Mouse (Mus musculus) kidney, embryonic 16.5 days (tissue): Measurements from ENCODE around the gene Mtus2. TPM values are rescaled to one million over a fixed set of nuclear protein-coding genes. Genes with fewer than 3 reads are reported as not detected.
A peak's percentile ranks its signal among the peaks of the same experiment; 100 is the strongest.

ENCODE experiments used
- ATAC-seq: fragments of 200-750 bp; cut with Nextera tagmentation; 2 replicates; pipeline ENCODE4 v1.8.0; 2017; ENCODE audit warnings: moderate TSS enrichment; ENCODE audit not compliant: low FRiP score, low TSS enrichment
- H3K27ac ChIP-seq: fragments of 300-500 bp; sonication (generic); 2 replicates; pipeline ENCODE4 v1.5.1; 2014; ENCODE audit warnings: low read length
- H3K27me3 ChIP-seq: fragments of 300-500 bp; sonication (generic); 2 replicates; pipeline ENCODE4 v1.6.1; 2014; ENCODE audit warnings: low read length, control low read depth, mixed read lengths; ENCODE audit not compliant: insufficient read depth
- H3K36me3 ChIP-seq: fragments of 300-500 bp; sonication (generic); 2 replicates; pipeline ENCODE4 v1.6.1; 2014; ENCODE audit warnings: low read length, control low read depth, mixed read lengths; ENCODE audit not compliant: insufficient read depth
- H3K4me1 ChIP-seq: fragments of 300-500 bp; sonication (generic); 2 replicates; pipeline ENCODE4 v1.6.1; 2014; ENCODE audit warnings: low read length, control low read depth, mixed read lengths; ENCODE audit not compliant: insufficient read depth
- H3K4me2 ChIP-seq: fragments of 300-500 bp; sonication (generic); replicated peaks from 2 replicates; pipeline ENCODE4 v1.6.1; 2014; ENCODE audit warnings: low read depth, low read length
- H3K4me3 ChIP-seq: fragments of 300-500 bp; sonication (generic); 2 replicates; pipeline ENCODE4 v1.5.1; 2014; ENCODE audit warnings: mild to moderate bottlenecking, low read length
- H3K9ac ChIP-seq: fragments of 300-500 bp; sonication (generic); replicated peaks from 2 replicates; pipeline ENCODE4 v1.6.1; 2014; ENCODE audit warnings: low read length
- H3K9me3 ChIP-seq: fragments of 300-500 bp; sonication (generic); 2 replicates; pipeline ENCODE4 v1.6.1; 2016; ENCODE audit warnings: low read length, control low read depth
- WGBS: fragments of 180-500 bp; shearing (Covaris S2); extraction: QIAGEN DNeasy Blood & Tissue Kit; methylation state at CpG from one replicate; pipeline ENCODE4 v1.1.7; 2014; 5-methylcytosine and 5-hydroxymethylcytosine counted together
- polyA plus RNA-seq: library from polyadenylated mRNA; unstranded; fragments of >200 nt; fragmentation: Nextera tagmentation; extraction: Ambion mirVana; gene quantifications from 2 replicates; pipeline ENCODE4 v1.2.1, GENCODE M21; 2015

Gene Mtus2
- polyA plus RNA-seq, 1 experiment from 2014 or later: 2.7 TPM

GRCm38 (mm10) chr5:148131458-148132131 is 174.5 kb downstream of the Mtus2 start:
- 71% methylated on average over 10 of the region's 10 CpGs for WGBS
- no peak overlapping the region for H3K27ac ChIP-seq
- no peaks in the 10 kb centered on the region for H3K27me3 ChIP-seq
- ATAC-seq: no peak
- no peaks in the 10 kb centered on the region for H3K9me3 ChIP-seq
- no peaks in the 10 kb centered on the region for H3K4me1 ChIP-seq
- no peak overlapping the region for H3K4me3 ChIP-seq
- H3K36me3 ChIP-seq: no peaks in the 10 kb centered on the region
- H3K4me2 ChIP-seq: no peak overlapping the region
- no peak overlapping the region for H3K9ac ChIP-seq

GRCm38 (mm10) chr5:148133448-148134060 is 176.4 kb downstream of the Mtus2 start:
- no peak overlapping the region for H3K4me2 ChIP-seq
- no peak overlapping the region for H3K9ac ChIP-seq
- H3K27ac ChIP-seq: no peak overlapping the region
- ATAC-seq: no peak
- no peak overlapping the region for H3K4me3 ChIP-seq
- no peaks in the 10 kb centered on the region for H3K4me1 ChIP-seq
- no peaks in the 10 kb centered on the region for H3K9me3 ChIP-seq
- WGBS: 55% methylated on average over 9 of the region's 9 CpGs
- no peaks in the 10 kb centered on the region for H3K36me3 ChIP-seq
- no peaks in the 10 kb centered on the region for H3K27me3 ChIP-seq

DNA sequence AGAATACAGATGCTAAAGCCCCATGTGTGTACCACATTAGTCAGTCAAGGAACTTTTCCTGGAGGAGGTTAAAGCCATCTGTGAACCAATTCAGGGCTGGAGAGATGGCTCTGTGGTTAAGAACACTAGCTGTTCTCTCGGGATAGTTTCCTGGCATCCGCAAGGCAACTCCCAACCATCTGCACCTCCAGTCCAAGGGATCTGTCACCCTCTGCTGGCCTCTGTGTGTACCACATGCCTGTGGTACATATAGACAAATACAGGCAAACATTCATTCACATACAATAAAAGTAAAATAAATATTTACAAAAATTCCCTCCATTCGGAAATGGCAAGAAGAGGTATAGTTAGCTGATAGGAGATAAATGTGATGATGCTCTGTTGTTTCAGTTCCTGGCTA is 184.5 kb downstream of the Mtus2 start:
- ATAC-seq: no peak
- H3K4me3 ChIP-seq: no peak overlapping the region
- no peaks in the 10 kb centered on the region for H3K9me3 ChIP-seq
- no peaks in the 10 kb centered on the region for H3K27me3 ChIP-seq
- no peak overlapping the region for H3K27ac ChIP-seq
- H3K36me3 ChIP-seq: no peaks in the 10 kb centered on the region
- H3K4me2 ChIP-seq: no peak overlapping the region
- WGBS: 96% methylated on average over 3 of the region's 3 CpGs
- H3K9ac ChIP-seq: no peak overlapping the region
- H3K4me1 ChIP-seq: no peaks in the 10 kb centered on the region

DNA sequence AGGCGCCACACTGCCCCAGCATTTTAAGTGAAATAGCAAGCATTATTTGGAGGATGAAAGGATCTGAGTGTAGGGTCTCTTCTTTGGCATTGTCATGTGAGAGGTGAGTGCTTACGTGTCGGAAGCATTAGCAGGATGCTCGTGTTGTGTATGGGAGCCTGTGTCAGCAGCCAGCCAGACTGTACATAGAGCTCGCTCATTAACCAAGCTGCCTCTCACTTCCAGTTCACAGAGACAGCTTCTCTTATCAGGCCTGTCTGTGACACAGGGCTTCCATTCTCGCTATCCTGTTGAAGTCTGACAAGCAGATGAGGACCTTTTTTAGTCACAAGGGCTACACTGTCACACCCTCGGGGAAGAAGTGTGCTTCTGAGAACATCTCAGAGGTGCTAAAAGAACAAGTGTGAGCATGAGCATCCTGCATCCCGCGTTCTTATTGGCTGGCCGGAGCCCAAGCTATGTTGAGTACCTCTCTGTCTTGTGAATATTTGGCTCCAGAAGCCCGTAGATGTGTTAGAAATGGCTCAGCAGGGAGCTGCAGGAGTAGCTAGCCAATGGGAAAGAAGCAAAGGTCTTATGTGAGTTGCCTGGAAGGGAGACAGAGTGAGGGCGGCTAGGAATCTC is 189.2 kb downstream of the Mtus2 start:
- 77% methylated on average over 12 of the region's 12 CpGs for WGBS
- H3K27ac ChIP-seq: no peak overlapping the region
- no peak overlapping the region for H3K4me2 ChIP-seq
- no peak for ATAC-seq
- no peaks in the 10 kb centered on the region for H3K4me1 ChIP-seq
- H3K9ac ChIP-seq: no peak overlapping the region
- peaks cover 9% of the 10 kb centered on the region; the same call in 1 of the 2 replicates for H3K9me3 ChIP-seq
- no peaks in the 10 kb centered on the region for H3K36me3 ChIP-seq
- H3K4me3 ChIP-seq: no peak overlapping the region
- no peaks in the 10 kb centered on the region for H3K27me3 ChIP-seq

GRCm38 (mm10) chr5:148151894-148152599 is 194.9 kb downstream of the Mtus2 start:
- no peak for ATAC-seq
- Histone ChIP-seq H3K36me3 (no peaks in the 10 kb centered on the region), H3K27me3 (no peaks in the 10 kb centered on the region), H3K9me3 (peaks cover 9% of the 10 kb centered on the region; the same call in 1 of the 2 replicates), H3K4me3 (no peak overlapping the region), H3K27ac (no peak overlapping the region), H3K4me2 (no peak overlapping the region), H3K4me1 (peaks cover 2% of the 10 kb centered on the region; the same call in 1 of the 2 replicates), H3K9ac (no peak overlapping the region)
- 50% methylated on average over 14 of the region's 14 CpGs for WGBS

DNA sequence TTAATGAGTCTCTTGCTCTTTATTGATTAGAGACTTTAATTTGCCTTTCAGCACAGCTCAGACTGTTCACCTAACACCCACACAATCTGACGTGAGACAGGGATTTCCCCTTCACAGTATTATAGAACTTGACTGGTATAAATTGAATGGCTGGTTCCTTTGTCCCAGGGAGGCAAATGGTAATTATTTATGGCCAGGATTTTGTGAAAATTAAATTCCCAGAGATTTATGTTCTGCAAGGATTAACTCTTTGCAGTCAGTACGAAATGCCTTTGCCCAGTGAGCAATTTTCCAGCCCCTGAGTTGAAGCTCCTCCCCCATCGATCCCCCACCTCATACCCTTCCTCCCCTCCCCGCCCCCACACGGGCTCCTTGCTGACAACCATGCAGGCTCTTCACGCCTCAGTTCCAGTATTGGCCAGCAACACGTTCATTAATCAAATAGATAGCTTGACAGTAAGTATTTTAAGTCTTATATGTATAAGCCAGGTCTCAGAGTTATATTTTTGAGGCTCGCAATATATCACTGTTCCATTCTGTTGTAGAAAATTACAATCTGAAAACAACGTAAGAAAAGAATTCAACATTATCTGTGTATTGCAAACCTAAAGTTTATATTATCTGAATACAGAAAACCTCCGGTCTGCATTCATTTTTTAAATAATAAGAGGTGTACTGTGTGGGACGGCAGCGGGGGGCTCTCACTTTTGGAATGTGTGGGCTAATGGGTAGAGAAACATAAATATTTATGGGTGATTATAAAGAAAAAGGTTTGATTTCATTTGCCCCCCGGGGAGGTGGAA is 195.7 kb downstream of the Mtus2 start:
- Histone ChIP-seq H3K4me1 (peaks cover 2% of the 10 kb centered on the region; the same call in 1 of the 2 replicates), H3K4me2 (no peak overlapping the region), H3K9me3 (peaks cover 9% of the 10 kb centered on the region; the same call in 1 of the 2 replicates), H3K9ac (no peak overlapping the region), H3K27ac (no peak overlapping the region), H3K36me3 (no peaks in the 10 kb centered on the region), H3K4me3 (no peak overlapping the region), H3K27me3 (no peaks in the 10 kb centered on the region)
- no peak for ATAC-seq
- 42% methylated on average over 13 of the region's 13 CpGs for WGBS

DNA sequence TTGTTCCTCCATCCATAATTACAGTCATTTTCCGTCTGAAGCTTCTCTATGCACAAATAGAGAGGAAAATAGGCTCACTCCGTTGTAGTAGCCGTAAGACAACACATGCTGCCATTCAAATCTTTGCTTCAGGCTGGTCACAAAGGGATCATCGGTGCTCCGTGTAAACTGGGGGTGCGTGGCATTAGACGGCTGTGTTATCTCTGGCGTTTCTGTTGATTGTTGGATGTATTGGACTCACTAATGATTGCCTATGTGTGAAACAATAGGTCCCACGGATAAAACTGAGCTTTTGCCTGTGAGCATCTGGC is 196.2 kb downstream of the Mtus2 start:
- Histone ChIP-seq H3K4me2 (no peak overlapping the region), H3K4me1 (peaks cover 2% of the 10 kb centered on the region; the same call in 1 of the 2 replicates)

GRCm38 (mm10) chr5:148154727-148155126 is 197.6 kb downstream of the Mtus2 start:
- H3K27me3 ChIP-seq: no peaks in the 10 kb centered on the region
- no peak overlapping the region for H3K4me3 ChIP-seq
- H3K4me1 ChIP-seq: peaks cover 2% of the 10 kb centered on the region; the same call in 1 of the 2 replicates
- no peak overlapping the region for H3K27ac ChIP-seq
- ATAC-seq: no peak
- no peak overlapping the region for H3K9ac ChIP-seq
- no peaks in the 10 kb centered on the region for H3K36me3 ChIP-seq
- H3K4me2 ChIP-seq: no peak overlapping the region
- 79% methylated on average over 3 of the region's 3 CpGs for WGBS
- H3K9me3 ChIP-seq: peaks cover 4% of the 10 kb centered on the region; the same call in 1 of the 2 replicates

More for the DNA sequence above, 196.2 kb downstream of the Mtus2 start:
- H3K27ac ChIP-seq: no peak overlapping the region
- peaks cover 9% of the 10 kb centered on the region; the same call in 1 of the 2 replicates for H3K9me3 ChIP-seq
- H3K9ac ChIP-seq: no peak overlapping the region
- H3K36me3 ChIP-seq: no peaks in the 10 kb centered on the region
- WGBS: 69% methylated on average over 9 of the region's 9 CpGs
- H3K4me3 ChIP-seq: no peak overlapping the region
- no peaks in the 10 kb centered on the region for H3K27me3 ChIP-seq
- no peak for ATAC-seq

GRCm38 (mm10) chr5:148159328-148159727 is 202.2 kb downstream of the Mtus2 start:
- WGBS: 45% methylated on average over 8 of the region's 8 CpGs
- H3K27me3 ChIP-seq: no peaks in the 10 kb centered on the region
- no peak overlapping the region for H3K4me2 ChIP-seq
- H3K4me3 ChIP-seq: no peak overlapping the region
- no peaks in the 10 kb centered on the region for H3K36me3 ChIP-seq
- no peaks in the 10 kb centered on the region for H3K9me3 ChIP-seq
- H3K4me1 ChIP-seq: no peaks in the 10 kb centered on the region
- ATAC-seq: peak; percentile 65; the same call in 1 of the 2 replicates
- no peak overlapping the region for H3K27ac ChIP-seq
- H3K9ac ChIP-seq: no peak overlapping the region
